Mouse (Mus musculus) megakaryocyte-erythroid progenitor cell, adult 5-6 weeks (primary cell): ENCODE data around the gene Ddb2. TPM values are rescaled to one million over a fixed set of nuclear protein-coding genes. Genes with fewer than 3 reads are reported as not detected.

ENCODE experiments used
- total RNA-seq, 2 experiments: library from RNA; stranded (forward) in 1 of 2; stranded (reverse) in 1 of 2; fragments of 200-1000, 215-1000 nt in 1 of 2; fragments of >200 nt in 1 of 2; fragmentation: Nextera tagmentation in 1 of 2; gene quantifications; 2 replicates each; pipeline ENCODE4 v1.2.3; 2014 to 2017

Gene Ddb2
- total RNA-seq, 2 experiments from 2014 or later: 10.3 to 32.3 TPM

Other genes with a start within 250 kb of the Ddb2 start
- gene Rapsn, start 201.4 kb downstream of the Ddb2 start, total RNA-seq (2014; fragmentation: Nextera tagmentation): not detected in 2 replicates
- gene Rapsn, start 201.4 kb downstream of the Ddb2 start, total RNA-seq (2017): 0.80 TPM in 1 of 2 replicates, not detected in the other
- 172 and 200 TPM in 2 replicates for gene Psmc3, start 183.0 kb downstream of the Ddb2 start, total RNA-seq (2014; fragmentation: Nextera tagmentation)
- gene Psmc3, start 183.0 kb downstream of the Ddb2 start, total RNA-seq (2017): 297 and 355 TPM in 2 replicates
- gene Slc39a13, start 166.6 kb downstream of the Ddb2 start, total RNA-seq (2014; fragmentation: Nextera tagmentation): 18.9 and 21.3 TPM in 2 replicates
- gene Slc39a13, start 166.6 kb downstream of the Ddb2 start, total RNA-seq (2017): 6.4 and 10.6 TPM in 2 replicates
- gene Spi1, start 154.6 kb downstream of the Ddb2 start, total RNA-seq (2014; fragmentation: Nextera tagmentation): 5.9 and 10.4 TPM in 2 replicates
- 3.7 and 8.8 TPM in 2 replicates for gene Spi1, start 154.6 kb downstream of the Ddb2 start, total RNA-seq (2017)
- not detected in 2 replicates for gene Mybpc3, start 118.8 kb downstream of the Ddb2 start, total RNA-seq (2014; fragmentation: Nextera tagmentation)
- gene Mybpc3, start 118.8 kb downstream of the Ddb2 start, total RNA-seq (2017): 0.42 TPM in 1 of 2 replicates, not detected in the other
- gene Madd, start 53.1 kb downstream of the Ddb2 start, total RNA-seq (2014; fragmentation: Nextera tagmentation): 35.5 and 48.2 TPM in 2 replicates
- 21.9 and 26.1 TPM in 2 replicates for gene Madd, start 53.1 kb downstream of the Ddb2 start, total RNA-seq (2017)
- 1.5 TPM in 1 of 2 replicates, not detected in the other for gene Nr1h3, start 34.1 kb downstream of the Ddb2 start, total RNA-seq (2014; fragmentation: Nextera tagmentation)
- gene Nr1h3, start 34.1 kb downstream of the Ddb2 start, total RNA-seq (2017): not detected in 2 replicates
- gene Acp2, start 34.1 kb downstream of the Ddb2 start, total RNA-seq (2014; fragmentation: Nextera tagmentation): 10.9 and 11.4 TPM in 2 replicates
- gene Acp2, start 34.1 kb downstream of the Ddb2 start, total RNA-seq (2017): 8.8 and 21.9 TPM in 2 replicates
- 0.25 TPM in 1 of 2 replicates, not detected in the other for gene Pacsin3, start 19.0 kb upstream of the Ddb2 start, total RNA-seq (2014; fragmentation: Nextera tagmentation)
- not detected in 2 replicates for gene Pacsin3, start 19.0 kb upstream of the Ddb2 start, total RNA-seq (2017)
- 49.6 and 63.7 TPM in 2 replicates for gene Arfgap2, start 28.0 kb upstream of the Ddb2 start, total RNA-seq (2014; fragmentation: Nextera tagmentation)
- gene Arfgap2, start 28.0 kb upstream of the Ddb2 start, total RNA-seq (2017): 30.9 and 37.1 TPM in 2 replicates
- 11.1 and 12.1 TPM in 2 replicates for gene 1110051M20Rik, start 207.7 kb upstream of the Ddb2 start, total RNA-seq (2014; fragmentation: Nextera tagmentation)
- 3.1 and 9.3 TPM in 2 replicates for gene 1110051M20Rik, start 207.7 kb upstream of the Ddb2 start, total RNA-seq (2017)
- gene Lrp4, start 220.5 kb upstream of the Ddb2 start, total RNA-seq (2014; fragmentation: Nextera tagmentation): not detected in 2 replicates
- 0.23 TPM in 1 of 2 replicates, not detected in the other for gene Lrp4, start 220.5 kb upstream of the Ddb2 start, total RNA-seq (2017)